Mouse (Mus musculus): ENCODE measurements around the gene Cdh4.

The Cdh4 gene

DNA sequence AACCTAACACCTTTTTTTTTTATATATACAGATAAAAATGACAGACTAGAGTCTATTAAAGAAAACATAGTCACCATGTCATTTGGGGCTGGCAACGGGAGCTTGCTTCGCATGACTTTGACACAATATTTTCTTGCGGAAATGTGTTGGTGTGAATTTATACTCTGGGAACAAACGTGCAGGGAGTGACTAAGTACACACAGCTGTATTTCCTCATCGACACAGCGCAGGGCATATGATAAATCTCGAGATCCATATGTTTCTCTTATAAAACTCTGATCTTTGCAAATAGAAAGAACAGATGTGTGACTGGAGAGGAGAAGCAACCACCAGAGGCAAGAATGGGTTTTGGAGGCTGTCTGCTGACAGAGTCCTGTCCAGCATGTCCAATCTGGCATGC is 304.3 kb downstream of the Cdh4 start:
- no peak for DNase-seq

GRCm38 (mm10) chr2:179749399-179749798 is 307.2 kb downstream of the Cdh4 start:
- no peak for DNase-seq

GRCm38 (mm10) chr2:179753811-179754210 is 311.6 kb downstream of the Cdh4 start:
- no peak for DNase-seq

DNA sequence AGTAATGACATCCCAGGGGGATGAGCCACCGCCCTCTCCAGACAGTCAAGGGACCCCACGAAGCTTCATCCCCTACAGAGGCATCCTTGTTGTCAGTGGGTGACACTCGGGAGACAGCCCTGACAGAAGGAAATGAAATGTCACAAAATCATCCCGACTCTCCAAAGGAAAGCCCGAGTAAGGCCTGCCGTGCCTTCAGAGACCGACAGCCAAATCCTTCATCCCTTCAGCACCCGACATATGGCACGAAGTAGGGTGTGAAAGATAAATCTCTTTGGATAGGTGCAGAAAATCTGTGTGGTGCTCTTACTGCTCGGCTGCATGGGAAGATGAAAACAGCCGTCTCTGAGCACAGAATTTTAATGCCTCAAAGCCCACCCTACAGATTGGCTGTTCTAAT is 312.5 kb downstream of the Cdh4 start:
- DNase-seq, result peak; percentile 74

GRCm38 (mm10) chr2:179761718-179762441 is 319.6 kb downstream of the Cdh4 start:
- DNase-seq, result peak; percentile 56

DNA sequence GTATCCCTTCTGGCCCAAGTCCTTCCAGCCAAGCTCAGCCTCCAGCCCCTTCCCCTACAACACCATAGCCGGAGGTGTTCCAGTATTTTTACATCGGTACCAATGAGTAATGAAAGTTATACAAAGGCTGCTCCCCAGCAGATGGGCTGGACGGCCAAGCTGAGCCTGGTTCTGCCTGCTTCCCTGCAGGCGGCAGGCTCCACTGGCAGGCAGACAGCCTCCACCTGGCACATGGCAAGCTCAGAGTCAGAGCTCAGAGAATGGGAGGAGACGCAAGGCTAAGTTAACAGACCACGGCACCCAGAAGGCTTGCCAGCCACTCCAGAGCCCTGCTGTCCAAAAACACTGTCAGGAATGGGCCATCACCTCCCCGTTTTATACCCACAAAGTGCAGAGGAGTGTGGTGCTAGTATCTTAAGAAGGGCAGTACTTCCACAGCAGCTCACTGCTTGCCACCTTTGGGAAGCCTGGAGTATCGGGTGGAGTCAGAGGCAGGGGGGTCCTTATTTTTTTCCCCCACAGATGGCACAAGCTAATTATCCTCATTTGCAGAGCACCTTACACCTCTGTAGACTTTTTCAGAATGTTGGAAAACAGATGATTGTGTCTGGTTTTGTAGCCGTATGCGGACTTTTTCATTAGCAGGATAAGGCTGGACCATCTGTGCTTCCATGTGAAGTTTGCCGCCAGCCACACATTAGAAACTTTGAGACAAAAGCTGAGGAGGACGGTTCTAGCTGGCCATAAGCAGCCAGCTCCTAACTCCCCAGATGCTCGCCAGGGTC is 320.5 kb downstream of the Cdh4 start:
- peak; percentile 95 for DNase-seq

DNA sequence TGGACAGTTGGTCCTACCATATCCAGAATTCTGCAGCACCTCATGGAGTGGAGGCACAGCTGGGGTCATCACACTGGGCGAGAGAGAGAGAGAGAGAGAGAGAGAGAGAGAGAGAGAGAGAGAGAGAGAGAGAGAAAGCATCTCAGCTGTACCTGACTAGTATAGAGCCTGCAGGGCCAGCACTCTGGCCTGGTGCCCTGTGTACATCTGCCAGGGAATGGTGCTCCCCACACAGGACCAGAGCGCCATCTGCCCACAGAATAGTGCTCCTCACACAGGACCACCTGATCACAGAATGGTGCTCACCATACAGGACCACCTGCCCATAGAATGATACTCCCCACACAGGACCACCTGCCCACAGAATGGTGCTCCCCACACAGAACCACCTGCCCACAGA is 322.2 kb downstream of the Cdh4 start:
- no peak for DNase-seq

- no peak for DNase-seq
Measured at GRCm38 (mm10) chr2:179766664-179767526, 324.7 kb downstream of the Cdh4 start.

DNA sequence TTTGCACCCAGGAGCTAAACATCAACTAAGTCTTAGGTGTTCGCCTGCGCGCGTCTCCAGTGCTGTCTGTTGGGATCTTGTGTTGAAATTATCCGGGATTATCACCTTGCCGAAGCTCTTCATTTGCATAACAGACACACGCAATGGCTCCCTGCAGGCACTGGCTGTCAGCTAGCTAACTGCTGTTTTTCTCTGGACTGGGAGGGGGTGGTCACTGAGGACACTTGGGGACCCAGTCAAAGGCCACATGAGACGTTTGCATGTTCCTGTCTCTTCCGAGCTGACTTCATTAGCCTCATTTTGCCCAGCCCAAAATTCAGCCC is 325.3 kb downstream of the Cdh4 start:
- no peak for DNase-seq

GRCm38 (mm10) chr2:179769137-179769536 is 326.9 kb downstream of the Cdh4 start:
- no peak for DNase-seq

DNA sequence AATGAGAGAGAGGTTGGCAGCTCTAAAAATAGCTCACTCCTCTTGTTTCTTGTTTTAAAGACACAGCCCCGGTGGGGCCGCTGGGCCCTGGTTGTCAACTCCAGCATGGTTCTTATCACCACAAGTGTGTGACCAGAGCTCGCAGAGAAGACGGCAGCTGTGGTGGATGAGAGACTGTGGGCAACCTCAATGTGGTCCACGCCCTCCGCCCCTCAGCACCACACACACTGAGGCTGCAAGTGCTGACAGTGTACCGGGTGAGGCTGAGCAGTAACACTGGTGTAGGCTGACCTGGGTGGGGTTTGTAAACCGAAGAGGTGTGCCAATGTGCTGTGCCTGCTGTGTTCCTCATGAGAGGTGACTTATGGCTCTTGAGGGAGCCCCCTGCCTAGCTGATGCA is 327.7 kb downstream of the Cdh4 start:
- DNase-seq, result no peak

GRCm38 (mm10) chr2:179774440-179775110 is 332.3 kb downstream of the Cdh4 start:
- peak; percentile 78 for DNase-seq

DNA sequence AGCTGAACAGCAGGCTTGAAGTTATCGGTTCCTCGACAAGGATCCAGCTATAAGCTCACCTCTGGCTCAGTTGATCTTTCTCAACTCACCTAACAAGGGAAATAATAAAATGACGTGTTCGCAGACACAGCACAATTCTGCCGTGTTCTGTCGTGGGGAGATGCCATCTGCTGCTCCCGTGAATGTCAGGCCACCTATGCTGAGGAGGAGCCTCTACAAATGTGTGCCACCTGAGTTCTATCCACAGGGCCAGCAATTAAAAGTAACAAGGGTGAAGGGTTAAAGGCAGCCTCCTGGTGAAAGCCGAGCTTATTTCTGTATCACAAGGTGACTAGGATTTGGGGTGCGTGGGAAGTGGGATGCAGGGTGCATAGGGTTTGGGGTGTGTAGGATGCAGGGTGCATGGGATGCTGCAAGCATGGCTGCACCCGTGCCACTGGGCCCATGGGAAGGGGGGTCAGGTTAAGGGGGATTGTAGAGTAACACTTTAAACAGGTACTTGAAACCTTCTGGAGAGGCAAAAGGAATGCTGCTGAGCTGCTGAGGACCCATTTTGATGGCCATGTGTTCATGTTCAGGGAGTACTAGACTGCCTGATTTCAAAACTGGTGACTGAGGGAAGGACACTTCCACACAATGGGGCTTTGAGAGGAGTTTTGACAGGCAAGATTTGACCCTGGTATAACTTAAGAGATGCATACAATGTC is 333.9 kb downstream of the Cdh4 start:
- peak; percentile 64 for DNase-seq

GRCm38 (mm10) chr2:179779266-179779665 is 337.0 kb downstream of the Cdh4 start:
- DNase-seq, result no peak

- DNase-seq, result no peak
Measured at GRCm38 (mm10) chr2:179780961-179781360, 338.7 kb downstream of the Cdh4 start.

- no peak for DNase-seq
Measured at GRCm38 (mm10) chr2:179787256-179787655, 345.0 kb downstream of the Cdh4 start.

GRCm38 (mm10) chr2:179787797-179788196 is 345.6 kb downstream of the Cdh4 start:
- DNase-seq, result no peak

DNA sequence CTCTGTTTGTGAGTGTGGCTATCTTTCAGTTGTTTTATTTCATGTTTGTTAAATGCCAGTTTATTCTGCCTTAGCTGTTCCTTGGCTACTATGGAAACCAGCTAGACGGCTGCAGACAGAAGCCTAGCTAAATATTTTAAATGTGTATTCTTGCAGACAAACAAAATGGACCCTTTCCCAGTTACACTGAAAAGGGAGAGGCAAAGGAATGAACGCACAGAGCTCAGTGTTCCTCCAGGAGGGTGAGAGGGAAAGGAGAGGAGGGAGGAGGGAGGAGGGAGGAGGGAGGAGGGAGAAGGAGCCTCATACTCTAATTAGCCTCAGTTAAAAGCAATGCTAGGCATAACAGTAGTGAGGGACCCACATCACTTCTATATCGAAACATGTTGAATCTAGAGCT is 348.5 kb downstream of the Cdh4 start:
- DNase-seq, result no peak

- DNase-seq, result no peak
Measured at GRCm38 (mm10) chr2:179792426-179793133, 350.3 kb downstream of the Cdh4 start.

DNA sequence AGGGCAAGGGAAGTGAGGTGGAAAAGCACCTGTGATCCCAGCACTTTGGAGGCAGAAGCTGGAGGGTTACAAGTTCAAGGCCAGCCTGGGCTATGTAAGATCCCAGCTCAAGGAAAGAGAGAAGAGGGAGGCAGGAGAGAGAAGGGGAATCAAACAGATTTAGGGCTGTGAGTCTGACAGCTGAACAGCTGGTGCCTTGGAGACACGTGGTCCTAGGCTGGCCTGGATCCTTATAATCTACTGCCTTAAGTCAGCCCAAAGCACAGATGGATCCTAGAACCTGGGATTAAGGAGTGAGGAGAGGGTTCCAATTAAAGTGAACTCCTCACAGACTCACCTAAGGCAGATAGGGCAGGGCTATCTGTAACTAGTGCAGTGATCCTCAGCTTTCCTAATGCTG is 352.1 kb downstream of the Cdh4 start:
- DNase-seq, result no peak

DNA sequence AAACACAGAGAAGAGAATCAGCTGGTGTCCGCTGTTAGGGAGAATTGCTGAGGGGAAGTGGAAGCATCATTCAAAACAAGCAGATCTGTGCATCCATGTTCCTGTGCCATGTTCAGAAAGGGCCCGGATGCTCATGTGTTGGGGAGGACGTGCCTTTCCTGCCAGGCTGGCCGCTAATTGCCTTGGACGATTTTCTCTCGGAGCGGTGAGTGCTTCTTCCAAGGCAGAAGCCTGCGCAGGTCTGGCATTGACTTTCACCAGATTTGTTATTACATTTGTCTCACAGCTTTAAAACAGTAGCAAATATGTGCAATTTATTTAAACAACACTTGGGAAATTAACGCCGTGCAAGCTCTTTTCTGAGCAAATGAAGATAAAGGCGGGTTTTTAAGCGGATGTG is 353.2 kb downstream of the Cdh4 start:
- DNase-seq, result no peak

Measured in cerebellum, adult 9-10 months (tissue).